Mouse (Mus musculus) midbrain, embryonic 12.5 days (tissue): ENCODE data around the gene Prune2. TPM values are rescaled to one million over a fixed set of nuclear protein-coding genes. Genes with fewer than 3 reads are reported as not detected.
"Not testable (repeated sequence)": the region's sequence is repeated elsewhere in the genome, so short reads cannot be mapped to it uniquely, and the experiment has no call there.

Experiments
- ATAC-seq: fragments of 200-750 bp; cut with Nextera tagmentation; 2 replicates; pipeline ENCODE4 v1.8.0; 2017; ENCODE audit warnings: low read depth, moderate TSS enrichment, moderate library complexity; ENCODE audit not compliant: low FRiP score
- H3K27ac ChIP-seq: fragments of 300-500 bp; sonication (generic); replicated peaks from 2 replicates; pipeline ENCODE4 v1.5.1; 2016; ENCODE audit warnings: mild to moderate bottlenecking
- H3K27me3 ChIP-seq: fragments of 300-500 bp; sonication (generic); 2 replicates; pipeline ENCODE4 v1.6.1; 2016; ENCODE audit warnings: mild to moderate bottlenecking
- H3K36me3 ChIP-seq: fragments of 300-500 bp; sonication (generic); 2 replicates; pipeline ENCODE4 v1.6.1; 2016
- H3K4me1 ChIP-seq: fragments of 300-500 bp; sonication (generic); 2 replicates; pipeline ENCODE4 v1.6.1; 2016
- H3K4me2 ChIP-seq: fragments of 300-500 bp; sonication (generic); replicated peaks from 2 replicates; pipeline ENCODE4 v1.6.1; 2016; ENCODE audit warnings: mild to moderate bottlenecking, moderate library complexity
- H3K4me3 ChIP-seq: fragments of 300-500 bp; sonication (generic); 2 replicates; pipeline ENCODE4 v1.5.1; 2016; ENCODE audit warnings: mild to moderate bottlenecking
- H3K9ac ChIP-seq: fragments of 300-500 bp; sonication (generic); replicated peaks from 2 replicates; pipeline ENCODE4 v1.6.1; 2016; ENCODE audit warnings: mild to moderate bottlenecking, moderate library complexity
- H3K9me3 ChIP-seq: fragments of 300-500 bp; sonication (generic); 2 replicates; pipeline ENCODE4 v1.6.1; 2016; ENCODE audit warnings: mild to moderate bottlenecking
- WGBS: fragments of 180-500 bp; shearing (Covaris S2); methylation state at CpG from one replicate; pipeline ENCODE4 v1.1.7; 2016; 5-methylcytosine and 5-hydroxymethylcytosine counted together
- polyA plus RNA-seq: library from polyadenylated mRNA; unstranded; fragments of >200 nt; fragmentation: Nextera tagmentation; extraction: Ambion mirVana; gene quantifications from 2 replicates; pipeline ENCODE4 v1.2.1, GENCODE M21; 2016

The Prune2 gene
- polyA plus RNA-seq, 1 experiment from 2014 or later, result 2.3 TPM

DNA sequence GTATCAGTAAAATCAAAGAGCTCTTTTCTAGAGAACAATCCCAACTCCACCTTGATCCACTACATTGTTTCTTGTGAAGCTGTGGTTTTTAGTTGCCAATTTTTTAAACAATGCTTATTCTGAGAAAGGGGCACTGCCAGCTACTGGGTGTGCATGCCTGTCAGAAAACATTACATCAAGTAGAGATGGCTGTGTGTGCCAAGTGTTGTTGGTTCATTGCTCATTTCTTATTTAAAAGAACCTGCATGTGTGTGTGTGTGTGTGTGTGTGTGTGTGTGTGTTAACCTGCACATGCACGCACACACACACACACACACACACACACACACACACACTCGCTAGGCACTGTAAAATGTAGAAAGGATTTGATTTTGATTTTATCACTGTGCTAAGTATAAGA lies 204.3 kb downstream of the Prune2 start:
- H3K27me3 ChIP-seq, result no peaks in the 10 kb centered on the region
- H3K36me3 ChIP-seq, result no peaks in the 10 kb centered on the region
- H3K9me3 ChIP-seq, result no peaks in the 10 kb centered on the region
- no peak overlapping the region for H3K4me2 ChIP-seq
- H3K4me3 ChIP-seq, result no peak overlapping the region
- no peaks in the 10 kb centered on the region for H3K4me1 ChIP-seq
- ATAC-seq, result no peak
- no peak overlapping the region for H3K9ac ChIP-seq
- H3K27ac ChIP-seq, result no peak overlapping the region
- 69% methylated on average over 2 of the region's 2 CpGs for WGBS

DNA sequence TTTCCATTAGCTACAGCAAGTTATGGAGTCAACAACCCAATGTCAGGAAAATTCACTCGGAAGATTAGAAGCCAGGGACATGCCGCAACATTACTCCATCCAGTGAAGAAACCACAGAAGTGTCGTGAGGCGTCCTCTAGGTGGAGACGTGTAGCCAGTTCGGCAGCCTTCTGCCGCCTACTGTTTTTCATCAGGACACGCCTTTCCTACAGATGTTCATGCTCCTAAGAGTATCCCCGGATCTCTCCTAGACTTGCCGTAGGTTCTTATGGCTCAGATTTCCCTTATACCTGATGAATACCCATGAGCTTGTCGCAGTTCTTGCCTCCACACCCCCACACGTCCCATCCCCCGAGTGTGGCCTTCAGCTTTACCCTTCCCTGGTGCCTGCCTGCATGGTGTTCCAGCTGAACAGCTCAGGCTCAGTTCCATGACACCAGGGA lies 207.6 kb downstream of the Prune2 start:
- no peak overlapping the region for H3K4me3 ChIP-seq
- ATAC-seq, result peak; percentile 62; the same call in 1 of the 2 replicates
- no peaks in the 10 kb centered on the region for H3K36me3 ChIP-seq
- H3K27me3 ChIP-seq, result no peaks in the 10 kb centered on the region
- H3K9ac ChIP-seq, result no peak overlapping the region
- H3K4me1 ChIP-seq, result no peaks in the 10 kb centered on the region
- H3K27ac ChIP-seq, result no peak overlapping the region
- no peaks in the 10 kb centered on the region for H3K9me3 ChIP-seq
- WGBS, result 22% methylated on average over 13 of the region's 13 CpGs
- peak overlapping the region; percentile 25; the same call in 1 of the 2 replicates for H3K4me2 ChIP-seq

DNA sequence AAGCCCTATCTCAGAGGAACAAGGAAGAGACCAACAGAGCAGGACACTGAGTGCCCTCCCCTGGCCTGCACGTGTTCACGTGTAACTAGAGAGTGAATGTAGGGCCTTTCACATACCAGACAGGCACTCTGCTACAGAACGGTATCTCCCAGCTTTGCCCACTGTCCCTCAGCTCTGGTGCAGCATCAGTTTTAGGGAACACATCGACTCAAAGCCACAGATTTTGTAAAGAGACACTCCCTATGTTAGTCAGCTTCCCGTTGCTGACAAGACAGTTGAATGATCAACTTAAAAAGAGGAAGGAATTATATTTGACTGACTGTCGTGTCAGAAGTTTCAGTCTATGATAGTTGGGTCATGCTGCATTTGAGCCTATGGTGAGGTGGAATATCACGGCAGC lies 210.4 kb downstream of the Prune2 start:
- no peak for ATAC-seq

DNA sequence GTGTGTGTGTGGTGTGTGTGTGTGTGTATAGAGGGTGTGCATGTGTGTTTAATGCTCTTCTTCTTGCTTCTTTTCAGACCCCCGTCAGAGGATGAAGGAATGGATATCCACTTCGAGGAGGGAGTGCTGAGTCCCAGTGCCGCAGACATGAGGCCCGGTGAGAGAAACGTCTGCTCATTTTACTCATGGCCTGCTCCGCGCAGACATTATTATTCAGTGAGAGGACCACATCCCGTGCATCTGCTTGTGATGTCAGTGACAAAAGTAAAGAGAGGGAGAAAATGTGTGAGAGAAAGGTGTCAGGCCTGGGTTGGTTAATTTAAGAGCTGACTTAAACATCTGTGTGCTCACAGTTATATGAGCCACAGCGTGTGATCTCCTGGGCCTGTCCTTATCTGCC lies 212.3 kb downstream of the Prune2 start:
- Histone ChIP-seq H3K4me3 (no peak overlapping the region), H3K4me1 (no peaks in the 10 kb centered on the region), H3K36me3 (no peaks in the 10 kb centered on the region), H3K27ac (no peak overlapping the region), H3K9me3 (no peaks in the 10 kb centered on the region), H3K9ac (no peak overlapping the region), H3K27me3 (no peaks in the 10 kb centered on the region), H3K4me2 (no peak overlapping the region)
- WGBS, result 81% methylated on average over 9 of the region's 9 CpGs
- no peak for ATAC-seq

More for the DNA sequence above, 210.4 kb downstream of the Prune2 start:
- Histone ChIP-seq H3K9me3 (no peaks in the 10 kb centered on the region), H3K4me1 (no peaks in the 10 kb centered on the region), H3K36me3 (no peaks in the 10 kb centered on the region), H3K4me3 (no peak overlapping the region), H3K4me2 (no peak overlapping the region), H3K27ac (no peak overlapping the region), H3K27me3 (no peaks in the 10 kb centered on the region), H3K9ac (no peak overlapping the region)
- 86% methylated on average over 7 of the region's 7 CpGs for WGBS

DNA sequence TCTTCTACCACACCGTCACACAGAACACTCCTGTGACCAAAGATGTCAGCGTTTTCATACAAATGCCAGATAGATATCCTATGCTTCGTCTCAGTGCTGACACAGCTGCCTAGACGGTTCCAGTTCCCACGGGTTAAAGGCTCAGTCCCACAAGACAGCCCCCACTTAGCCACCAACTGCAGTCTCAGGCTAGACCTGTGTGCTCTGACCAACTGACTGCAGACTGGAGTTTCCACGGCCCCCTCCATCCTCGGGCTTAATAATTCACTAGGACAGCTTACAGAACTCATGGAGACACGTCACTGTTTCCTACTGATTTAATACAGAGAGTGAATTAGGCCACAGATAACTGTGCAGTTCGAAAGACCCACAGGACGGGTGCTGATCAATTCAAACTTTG lies 213.8 kb downstream of the Prune2 start:
- no peak for ATAC-seq
- Histone ChIP-seq H3K27ac (no peak overlapping the region), H3K4me3 (no peak overlapping the region), H3K27me3 (no peaks in the 10 kb centered on the region), H3K4me1 (no peaks in the 10 kb centered on the region), H3K9me3 (no peaks in the 10 kb centered on the region), H3K9ac (no peak overlapping the region), H3K4me2 (no peak overlapping the region), H3K36me3 (no peaks in the 10 kb centered on the region)
- WGBS, result 85% methylated on average over 10 of the region's 10 CpGs

DNA sequence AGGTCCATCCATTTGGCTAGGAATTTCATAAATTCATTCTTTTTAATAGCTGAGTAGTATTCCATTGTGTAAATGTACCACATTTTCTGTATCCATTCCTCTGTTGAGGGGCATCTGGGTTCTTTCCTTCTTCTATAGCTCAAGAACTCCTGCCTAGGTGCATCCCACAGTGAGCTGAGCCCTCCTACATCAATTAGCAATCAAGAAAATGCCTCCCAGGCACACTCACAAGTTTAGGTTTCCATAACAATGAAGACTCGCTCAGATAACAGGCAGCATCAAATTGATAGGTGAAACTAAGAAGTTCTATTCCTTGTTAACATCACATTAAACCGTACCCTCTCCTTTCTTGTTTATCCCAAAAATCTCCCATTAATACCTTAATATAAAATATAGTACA lies 218.6 kb downstream of the Prune2 start:
- WGBS, result 92% methylated on average over 2 of the region's 2 CpGs
- not testable (repeated sequence) for H3K36me3 ChIP-seq, ATAC-seq, H3K4me1 ChIP-seq, H3K4me2 ChIP-seq, H3K4me3 ChIP-seq, H3K9me3 ChIP-seq, H3K27ac ChIP-seq, H3K27me3 ChIP-seq, H3K9ac ChIP-seq

DNA sequence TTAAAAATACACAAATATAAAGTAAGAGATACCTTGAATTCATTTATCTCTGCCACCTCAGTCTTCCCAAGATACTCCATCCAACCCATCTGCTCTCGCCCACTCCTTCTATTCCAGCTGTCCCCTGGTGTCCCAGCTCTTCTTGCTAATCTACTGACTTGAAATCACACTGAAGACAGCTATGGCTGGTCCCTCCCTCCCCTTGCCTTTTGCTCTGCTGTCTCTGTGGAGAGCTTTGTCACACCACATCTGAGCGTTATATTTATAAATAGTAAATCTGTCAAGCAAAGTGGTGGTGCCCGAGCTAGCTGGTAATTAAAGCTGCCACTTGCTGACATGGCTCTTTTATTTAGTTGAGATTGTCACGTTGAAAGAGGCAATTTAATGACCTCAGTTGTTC lies 224.6 kb downstream of the Prune2 start:
- 66% methylated on average over 4 of the region's 4 CpGs for WGBS
- Histone ChIP-seq H3K4me2 (no peak overlapping the region), H3K27me3 (no peaks in the 10 kb centered on the region), H3K4me1 (no peaks in the 10 kb centered on the region), H3K9me3 (no peaks in the 10 kb centered on the region), H3K4me3 (no peak overlapping the region), H3K27ac (no peak overlapping the region), H3K36me3 (no peaks in the 10 kb centered on the region), H3K9ac (no peak overlapping the region)
- ATAC-seq, result no peak

DNA sequence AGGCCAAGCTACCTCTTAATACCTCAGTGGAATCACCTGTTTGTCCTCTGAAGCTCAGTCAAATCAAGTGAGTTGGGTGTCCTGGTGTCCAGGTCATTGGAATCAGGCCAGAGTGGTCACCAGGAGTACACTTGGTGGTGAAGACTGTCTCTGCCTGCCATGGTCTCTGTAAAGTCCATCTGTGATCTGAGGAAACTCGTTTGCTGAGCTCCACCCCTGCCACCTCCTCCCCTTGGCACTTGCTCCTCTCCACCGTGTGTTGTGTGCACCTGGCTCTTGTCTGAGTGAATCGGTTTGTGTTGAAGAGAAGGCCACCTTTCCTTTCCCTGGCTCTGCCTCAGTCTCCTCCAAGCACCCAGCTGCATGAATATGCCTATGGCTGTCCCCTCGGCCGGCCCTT lies 238.8 kb downstream of the Prune2 start:
- H3K4me1 ChIP-seq, result no peaks in the 10 kb centered on the region
- no peak overlapping the region for H3K27ac ChIP-seq
- no peaks in the 10 kb centered on the region for H3K27me3 ChIP-seq
- ATAC-seq, result no peak
- H3K4me3 ChIP-seq, result no peak overlapping the region
- no peaks in the 10 kb centered on the region for H3K9me3 ChIP-seq
- no peaks in the 10 kb centered on the region for H3K36me3 ChIP-seq
- H3K4me2 ChIP-seq, result no peak overlapping the region
- 75% methylated on average over 5 of the region's 5 CpGs for WGBS
- no peak overlapping the region for H3K9ac ChIP-seq

DNA sequence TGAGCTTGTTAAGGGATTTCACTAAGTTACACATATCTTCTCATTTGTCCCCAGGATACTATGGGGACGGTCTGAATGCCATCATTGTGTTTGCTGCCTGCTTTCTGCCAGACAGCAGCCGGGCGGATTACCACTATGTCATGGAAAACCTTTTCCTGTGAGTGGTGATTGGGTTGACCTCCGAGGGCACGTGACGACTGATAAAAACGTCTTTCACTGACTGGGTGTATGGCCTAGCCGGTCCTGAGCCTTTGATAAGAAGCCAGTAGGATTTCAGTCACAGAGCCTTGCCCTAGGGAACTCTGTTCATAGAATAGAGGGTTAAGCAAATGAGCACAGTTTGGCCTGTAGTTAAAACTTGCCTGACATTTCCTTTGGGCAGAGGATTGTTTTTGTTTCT lies 243.1 kb downstream of the Prune2 start:
- no peak overlapping the region for H3K9ac ChIP-seq
- no peaks in the 10 kb centered on the region for H3K4me1 ChIP-seq
- ATAC-seq, result peak; percentile 66; the same call in 1 of the 2 replicates
- no peak overlapping the region for H3K27ac ChIP-seq
- no peak overlapping the region for H3K4me2 ChIP-seq
- H3K36me3 ChIP-seq, result no peaks in the 10 kb centered on the region
- H3K27me3 ChIP-seq, result no peaks in the 10 kb centered on the region
- WGBS, result 47% methylated on average over 8 of the region's 8 CpGs
- H3K9me3 ChIP-seq, result no peaks in the 10 kb centered on the region
- H3K4me3 ChIP-seq, result no peak overlapping the region

DNA sequence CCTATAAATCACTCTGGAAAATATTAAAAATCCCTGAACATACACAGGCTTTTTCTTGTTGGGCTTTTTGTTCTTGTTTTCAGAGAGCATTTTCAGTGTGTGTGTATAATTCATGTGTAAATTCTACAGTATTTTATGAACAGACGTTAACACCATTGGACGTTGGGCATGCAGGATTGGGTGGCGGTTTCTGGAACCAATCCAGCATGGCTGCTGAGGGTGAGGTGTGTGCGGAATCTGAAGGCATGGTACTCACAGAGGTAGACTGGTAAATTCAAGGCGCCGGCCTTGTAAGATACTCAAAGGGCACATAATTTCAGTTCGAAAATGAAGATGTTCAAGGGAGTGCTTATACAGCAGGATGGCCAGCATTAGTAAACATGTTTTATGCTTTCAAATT lies 251.2 kb downstream of the Prune2 start:
- Histone ChIP-seq H3K9ac (no peak overlapping the region), H3K9me3 (no peaks in the 10 kb centered on the region), H3K4me2 (no peak overlapping the region), H3K27ac (no peak overlapping the region), H3K4me1 (no peaks in the 10 kb centered on the region), H3K4me3 (no peak overlapping the region), H3K27me3 (no peaks in the 10 kb centered on the region), H3K36me3 (no peaks in the 10 kb centered on the region)
- ATAC-seq, result no peak
- 90% methylated on average over 7 of the region's 7 CpGs for WGBS

DNA sequence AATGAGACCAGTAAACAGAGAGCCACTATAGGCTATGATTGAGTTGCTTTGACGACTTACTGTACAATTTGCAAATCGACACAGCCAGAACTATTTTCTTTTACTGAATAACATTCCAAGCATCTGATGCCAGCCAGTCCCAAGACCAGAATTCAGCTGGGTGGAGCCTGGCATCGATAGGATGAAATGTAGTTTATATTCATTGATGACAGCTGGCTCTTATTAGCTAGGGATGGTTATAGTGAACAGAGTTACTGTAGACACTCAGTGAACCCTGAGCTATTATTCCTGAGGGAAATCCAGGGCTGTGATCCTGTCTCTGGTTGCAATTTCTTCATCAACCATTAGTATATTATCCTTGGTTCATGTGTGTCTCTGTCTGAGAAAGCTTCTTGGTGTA lies 254.6 kb downstream of the Prune2 start:
- Histone ChIP-seq H3K4me1 (no peaks in the 10 kb centered on the region), H3K4me3 (no peak overlapping the region), H3K36me3 (no peaks in the 10 kb centered on the region), H3K27ac (no peak overlapping the region), H3K4me2 (no peak overlapping the region), H3K27me3 (no peaks in the 10 kb centered on the region), H3K9ac (no peak overlapping the region), H3K9me3 (no peaks in the 10 kb centered on the region)
- ATAC-seq, result no peak
- 88% methylated on average over 3 of the region's 3 CpGs for WGBS

DNA sequence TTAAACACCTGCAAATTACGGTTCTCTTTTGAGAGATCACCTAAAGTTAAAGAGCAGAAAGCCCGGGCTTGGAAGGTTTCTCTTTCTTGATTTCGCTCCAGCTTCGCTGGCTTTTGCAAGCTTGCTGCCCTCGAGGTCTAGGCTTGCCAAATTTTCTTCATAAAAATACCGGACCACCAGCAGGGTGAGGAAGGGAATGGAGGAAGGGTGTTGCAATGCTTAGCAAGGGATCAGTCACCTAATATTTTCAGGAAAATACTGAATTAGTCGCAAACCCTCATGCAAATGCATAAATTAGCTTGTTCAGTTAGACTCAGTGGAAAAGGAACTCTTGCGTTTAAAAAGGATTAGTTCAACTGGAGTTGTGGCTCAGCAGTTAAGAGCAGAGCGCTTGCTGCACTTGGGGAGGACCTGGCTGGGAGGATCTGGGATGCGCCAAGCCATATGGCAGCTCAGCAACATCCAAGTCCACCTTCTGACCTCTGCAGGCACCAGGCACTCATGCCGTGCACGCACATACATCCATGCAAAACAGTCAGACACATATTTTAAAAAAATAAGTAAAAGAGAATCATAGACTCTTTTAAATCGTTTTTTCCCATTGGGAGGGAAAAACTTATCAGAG lies 259.1 kb downstream of the Prune2 start:
- 79% methylated on average over 13 of the region's 13 CpGs for WGBS
- Histone ChIP-seq H3K9ac (no peak overlapping the region), H3K27me3 (no peaks in the 10 kb centered on the region), H3K4me1 (no peaks in the 10 kb centered on the region), H3K9me3 (no peaks in the 10 kb centered on the region), H3K27ac (no peak overlapping the region), H3K4me2 (no peak overlapping the region), H3K4me3 (no peak overlapping the region), H3K36me3 (no peaks in the 10 kb centered on the region)
- no peak for ATAC-seq

DNA sequence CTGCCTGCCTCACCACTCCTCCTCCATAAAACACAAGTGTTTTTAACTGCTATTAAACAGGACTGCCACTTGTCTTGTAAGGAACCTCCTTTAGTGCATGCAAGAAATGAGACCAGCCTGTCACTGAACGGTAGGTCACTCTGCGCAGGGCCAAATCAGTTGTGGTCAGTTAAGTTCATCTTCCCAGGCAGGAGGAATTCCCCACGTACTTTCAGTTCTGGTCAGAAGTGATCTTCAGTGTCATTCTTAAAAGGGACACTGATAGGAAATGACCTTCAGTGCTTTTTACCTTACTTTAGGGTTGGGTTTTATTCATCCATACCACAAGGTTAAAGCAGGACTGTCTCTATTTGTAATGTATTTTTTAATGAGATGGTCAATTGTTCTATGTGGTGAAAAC lies 262.3 kb downstream of the Prune2 start:
- H3K4me3 ChIP-seq, result no peak overlapping the region
- no peak overlapping the region for H3K27ac ChIP-seq
- H3K9me3 ChIP-seq, result no peaks in the 10 kb centered on the region
- ATAC-seq, result no peak
- H3K27me3 ChIP-seq, result no peaks in the 10 kb centered on the region
- H3K9ac ChIP-seq, result no peak overlapping the region
- no peaks in the 10 kb centered on the region for H3K36me3 ChIP-seq
- WGBS, result 92% methylated on average over 3 of the region's 3 CpGs
- no peak overlapping the region for H3K4me2 ChIP-seq
- H3K4me1 ChIP-seq, result no peaks in the 10 kb centered on the region
